Mouse (Mus musculus): ENCODE measurements around the gene Ushbp1.

DNA sequence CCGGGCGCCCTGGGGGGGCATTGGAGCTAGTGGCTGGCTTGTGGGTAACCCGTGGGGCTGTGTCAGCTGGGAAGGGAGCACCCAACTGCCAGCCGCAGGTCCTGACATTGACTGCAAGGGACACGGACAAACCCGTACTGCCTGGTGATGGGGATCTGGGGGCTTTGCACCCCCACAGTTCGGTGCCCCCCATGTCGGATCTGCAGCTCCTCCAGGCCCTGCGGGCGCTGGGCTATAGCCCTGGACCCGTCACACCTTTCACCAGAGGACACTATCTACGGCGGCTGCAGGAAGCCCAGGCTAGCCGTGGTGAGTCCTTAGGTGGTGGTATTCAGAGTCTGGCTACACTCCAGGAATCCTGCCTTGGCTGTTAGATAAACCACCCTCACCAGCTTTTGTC, 11.8 kb upstream of the Ushbp1 start:
- no peak for TF ChIP-seq CTCF (IDR thresholded peaks at IDR 0.05; ENCODE audit: borderline replicate concordance, extremely low read depth, insufficient read depth, insufficient read length)
- no peak for TF ChIP-seq POLR2A (IDR thresholded peaks at IDR 0.05; ENCODE audit: borderline replicate concordance, extremely low read depth, insufficient read depth, insufficient read length, poor library complexity, severe bottlenecking)

All from brain, embryonic 14.5 days (tissue).